Comparison of ENCODE assay signal across 10 mouse cellular contexts in genomic region chr8:70757523-70758307, GRCm38 (mm10). TPM values are rescaled to one million over a fixed set of nuclear protein-coding genes. Genes with fewer than 3 reads are reported as not detected.
A peak's percentile ranks its signal among the peaks of the same experiment; 100 is the strongest.
DNase-seq lines count a peak whose midpoint lies in the region; ATAC-seq and TF ChIP-seq lines count a peak whose summit lies in the region.
"Had no signal": no experiment of that assay in that cellular context is flagged by ENCODE, and none has a peak within 500 bp of the region (broad histone marks: within the 10 kb centered on the region; RNA-seq: fewer than 3 reads in every experiment).

No protein-coding gene starts in this region.

- TF ChIP-seq CTCF in intestine, postnatal 0 days (IDR thresholded peaks at IDR 0.05; ENCODE audit: low read depth), result peak; percentile 75
- TF ChIP-seq CTCF in spleen, adult 2 months (IDR thresholded peaks at IDR 0.05; ENCODE audit: extremely low read depth, insufficient read depth, insufficient read length, insufficient replicate concordance), result peak; percentile 54; the same call in 1 of the 2 replicates

- no peak overlapping the region for H3K4me3 ChIP-seq in intestine, postnatal 0 days (ENCODE audit: low read depth, low read length)
- no peak overlapping the region for H3K4me3 ChIP-seq in intestine, embryonic 16.5 days (ENCODE audit: low read length)
- H3K4me3 ChIP-seq in spleen, adult 2 months (ENCODE audit: extremely low read depth, insufficient read depth, insufficient read length), result no peak overlapping the region

- no peaks in the 10 kb centered on the region for H3K27me3 ChIP-seq in intestine, postnatal 0 days (replicated peaks; ENCODE audit: control insufficient read depth, insufficient read depth, low read length)
- H3K27me3 ChIP-seq in intestine, embryonic 16.5 days (replicated peaks; ENCODE audit: control insufficient read depth, insufficient read depth, low read length), result no peaks in the 10 kb centered on the region
- H3K27me3 ChIP-seq in spleen, adult 2 months (ENCODE audit: control insufficient read depth, insufficient read depth, low read length), result no peaks in the 10 kb centered on the region

- no peak for ATAC-seq in intestine, postnatal 0 days
- no peak for ATAC-seq in intestine, embryonic 16.5 days

- DNase-seq in spleen, adult 2 months (ENCODE audit: low read depth in 1 of 2, low spot score in 2 of 2), result peak in 1 of 2 experiments; percentile 20
- no peak for DNase-seq in spleen, postnatal 36 days (ENCODE audit: low spot score in 2 of 2)
- peak; percentile 62 for DNase-seq in adrenal gland, postnatal 10 days
- DNase-seq in frontal cortex, postnatal 14 days (ENCODE audit: low spot score in 2 of 2), result peak; percentile 29 to 30
- DNase-seq in retina, embryonic 14.5 days (ENCODE audit: low spot score), result peak; percentile 67
- no peak for DNase-seq in urinary bladder, postnatal 25 days (ENCODE audit: low spot score)

- 76% methylated on average over 22 of the region's 22 CpGs for WGBS in intestine, postnatal 0 days
- WGBS in intestine, embryonic 16.5 days, result 74% methylated on average over 22 of the region's 22 CpGs
- WGBS in spleen, adult 2 months, result 87% methylated on average over 22 of the region's 22 CpGs

- no peak for TF ChIP-seq POLR2A in spleen, adult 2 months (IDR thresholded peaks at IDR 0.05; ENCODE audit: low read depth, low read length)

- H3K9me3 ChIP-seq in intestine, postnatal 0 days (ENCODE audit: control insufficient read depth), result no peaks in the 10 kb centered on the region
- H3K9me3 ChIP-seq in intestine, embryonic 16.5 days (ENCODE audit: control insufficient read depth, low read length), result no peaks in the 10 kb centered on the region

- H3K27ac ChIP-seq in intestine, postnatal 0 days (ENCODE audit: low read depth, low read length), result no peak overlapping the region
- no peak overlapping the region for H3K27ac ChIP-seq in intestine, embryonic 16.5 days (ENCODE audit: low read length)
- H3K27ac ChIP-seq in spleen, adult 2 months (ENCODE audit: insufficient read depth, low read length), result no peak overlapping the region

- no peak overlapping the region for H3K4me2 ChIP-seq in intestine, postnatal 0 days (replicated peaks; ENCODE audit: low read depth)
- no peak overlapping the region for H3K4me2 ChIP-seq in intestine, embryonic 16.5 days (ENCODE audit: low read depth, low read length)

- H3K36me3 ChIP-seq in intestine, postnatal 0 days (ENCODE audit: control insufficient read depth, insufficient read depth), result peaks cover 25% of the 10 kb centered on the region
- H3K36me3 ChIP-seq in intestine, embryonic 16.5 days (ENCODE audit: control insufficient read depth, insufficient read depth, low read length), result peaks cover 4% of the 10 kb centered on the region; the same call in 1 of the 2 replicates
- peaks cover 5% of the 10 kb centered on the region; the same call in 1 of the 2 replicates for H3K36me3 ChIP-seq in spleen, adult 2 months (ENCODE audit: control insufficient read depth, insufficient read depth, low read length)

- H3K9ac ChIP-seq in intestine, postnatal 0 days (ENCODE audit: low read depth, low read length), result no peak overlapping the region; the same call in 1 of the 2 replicates
- no peak overlapping the region for H3K9ac ChIP-seq in intestine, embryonic 16.5 days (ENCODE audit: low read depth, low read length)

- peaks cover 4% of the 10 kb centered on the region for H3K4me1 ChIP-seq in intestine, postnatal 0 days (replicated peaks; ENCODE audit: control insufficient read depth, insufficient read depth, low read length)
- peaks cover 44% of the 10 kb centered on the region for H3K4me1 ChIP-seq in intestine, embryonic 16.5 days (ENCODE audit: control insufficient read depth, insufficient read depth, low read length)
- H3K4me1 ChIP-seq in spleen, adult 2 months (ENCODE audit: control insufficient read depth, insufficient read depth, insufficient read length), result peaks cover 20% of the 10 kb centered on the region

RNA-seq across cellular contexts. Expression of gene Mpv17l2, which starts 3.0 kb away (rescaled TPM):
- polyA plus RNA-seq in intestine, postnatal 0 days (2015; fragmentation: Nextera tagmentation; extraction: Ambion mirVana), result 76.3 and 80.6 TPM in 2 replicates
- 78.6 and 79.8 TPM in 2 replicates for polyA plus RNA-seq in intestine, embryonic 16.5 days (2015; fragmentation: Nextera tagmentation; extraction: Ambion mirVana)
- polyA plus RNA-seq in spleen, adult 2 months (2012; rRNA removed), result 37.3 and 69.8 TPM in 2 replicates
- total RNA-seq in adrenal gland, postnatal 10 days (2021), result 100 to 1,000 TPM in 1 of 2 experiments, 10 to 100 TPM in 1; 92.9 to 106 TPM

RNA-seq across cellular contexts. Expression of gene Rab3a, which starts 3.2 kb away (rescaled TPM):
- 18.8 and 19.5 TPM in 2 replicates for polyA plus RNA-seq in intestine, postnatal 0 days (2015; fragmentation: Nextera tagmentation; extraction: Ambion mirVana)
- 24.9 and 25.6 TPM in 2 replicates for polyA plus RNA-seq in intestine, embryonic 16.5 days (2015; fragmentation: Nextera tagmentation; extraction: Ambion mirVana)
- polyA plus RNA-seq in spleen, adult 2 months (2012; rRNA removed), result 12.1 and 17.7 TPM in 2 replicates
- 10 to 100 TPM; 53.3 to 53.9 TPM for total RNA-seq in adrenal gland, postnatal 10 days (2021)

RNA-seq across cellular contexts. Expression of gene Pik3r2, which starts 18.8 kb away (rescaled TPM):
- polyA plus RNA-seq in intestine, postnatal 0 days (2015; fragmentation: Nextera tagmentation; extraction: Ambion mirVana), result 37.4 and 41.0 TPM in 2 replicates
- polyA plus RNA-seq in intestine, embryonic 16.5 days (2015; fragmentation: Nextera tagmentation; extraction: Ambion mirVana), result 63.7 and 65.3 TPM in 2 replicates
- 56.3 and 90.3 TPM in 2 replicates for polyA plus RNA-seq in spleen, adult 2 months (2012; rRNA removed)
- 10 to 100 TPM; 37.7 to 46.4 TPM for total RNA-seq in adrenal gland, postnatal 10 days (2021)

RNA-seq across cellular contexts. Expression of gene Pde4c, which starts 34.2 kb away (rescaled TPM):
- 0.21 and 0.31 TPM in 2 replicates for polyA plus RNA-seq in intestine, postnatal 0 days (2015; fragmentation: Nextera tagmentation; extraction: Ambion mirVana)
- polyA plus RNA-seq in intestine, embryonic 16.5 days (2015; fragmentation: Nextera tagmentation; extraction: Ambion mirVana), result 0.28 and 0.64 TPM in 2 replicates
- polyA plus RNA-seq in spleen, adult 2 months (2012; rRNA removed), result 2.8 and 3.6 TPM in 2 replicates
- total RNA-seq in adrenal gland, postnatal 10 days (2021), result 1 to 10 TPM; 2.4 to 2.8 TPM

RNA-seq across cellular contexts. Expression of gene Gm3336, which starts 39.4 kb away (rescaled TPM):
- 2.8 TPM in 2 replicates for polyA plus RNA-seq in intestine, postnatal 0 days (2015; fragmentation: Nextera tagmentation; extraction: Ambion mirVana)
- 3.3 and 4.1 TPM in 2 replicates for polyA plus RNA-seq in intestine, embryonic 16.5 days (2015; fragmentation: Nextera tagmentation; extraction: Ambion mirVana)
- 0.65 and 0.92 TPM in 2 replicates for polyA plus RNA-seq in spleen, adult 2 months (2012; rRNA removed)
- not detected for total RNA-seq in adrenal gland, postnatal 10 days (2021)
- total RNA-seq: hematopoietic stem cell, adult 5-6 weeks had no signal
- polyA plus RNA-seq: lung, embryonic 16.5 days had no signal

Comparison
In these comparisons a context has a peak if more than half of its experiments do, and no peak if none do; other contexts are left out.
1. DNase-seq: peak in adrenal gland, postnatal 10 days (single experiment), frontal cortex, postnatal 14 days (2 of 2) and retina, embryonic 14.5 days (single experiment); none in spleen, postnatal 36 days (0 of 2) and urinary bladder, postnatal 25 days (single experiment).